ENCODE assay signal across 8 mouse cellular contexts in genomic region chr7:4478796-4479291, GRCm38 (mm10). TPM values are rescaled to one million over a fixed set of nuclear protein-coding genes. Genes with fewer than 3 reads are reported as not detected.
DNase-seq lines count a peak whose midpoint lies in the region; ATAC-seq and TF ChIP-seq lines count a peak whose summit lies in the region.

No protein-coding gene starts in this region.

- no peak for TF ChIP-seq EP300 in lung, postnatal 0 days (IDR thresholded peaks at IDR 0.05)

- H3K36me3 ChIP-seq in lung, postnatal 0 days (ENCODE audit: insufficient read depth, low read length) = peaks cover 19% of the 10 kb centered on the region
- H3K36me3 ChIP-seq in forebrain, embryonic 13.5 days (ENCODE audit: poor library complexity, severe bottlenecking) = peaks cover 28% of the 10 kb centered on the region
- peaks cover 11% of the 10 kb centered on the region for H3K36me3 ChIP-seq in limb, embryonic 11.5 days (ENCODE audit: control insufficient read depth, insufficient read depth, low read length)

- peak overlapping the region; percentile 57 for H3K27ac ChIP-seq in lung, postnatal 0 days (ENCODE audit: low read length)
- H3K27ac ChIP-seq in forebrain, embryonic 13.5 days = peak overlapping the region; percentile 59; the same call in 1 of the 2 replicates
- peak overlapping the region; percentile 68 for H3K27ac ChIP-seq in limb, embryonic 11.5 days (replicated peaks; ENCODE audit: low read depth, low read length)
- H3K27ac ChIP-seq in olfactory bulb, adult 2 months (ENCODE audit: insufficient read depth, low read depth, low read length) = no peak overlapping the region

- DNase-seq in lung, postnatal 0 days (ENCODE audit: low spot score) = peak; percentile 11
- no peak for DNase-seq in lung, postnatal 10 days
- peak; percentile 32 for DNase-seq in limb, embryonic 11.5 days (ENCODE audit: low spot score)
- DNase-seq in layer of hippocampus, postnatal 10 days (ENCODE audit: low spot score in 2 of 2) = no peak
- DNase-seq in urinary bladder, postnatal 25 days (ENCODE audit: low spot score) = no peak

- no peaks in the 10 kb centered on the region for H3K27me3 ChIP-seq in lung, postnatal 0 days (replicated peaks; ENCODE audit: insufficient read depth, low read length)
- H3K27me3 ChIP-seq in forebrain, embryonic 13.5 days = peaks cover 37% of the 10 kb centered on the region
- H3K27me3 ChIP-seq in limb, embryonic 11.5 days (ENCODE audit: control insufficient read depth, insufficient read depth, low read length) = peaks cover 4% of the 10 kb centered on the region; the same call in 1 of the 2 replicates

- H3K4me1 ChIP-seq in lung, postnatal 0 days (ENCODE audit: insufficient read depth, low read depth, low read length) = peaks cover 6% of the 10 kb centered on the region; the same call in 1 of the 2 replicates
- H3K4me1 ChIP-seq in forebrain, embryonic 13.5 days = peaks cover 21% of the 10 kb centered on the region
- peaks cover 6% of the 10 kb centered on the region; the same call in 1 of the 2 replicates for H3K4me1 ChIP-seq in limb, embryonic 11.5 days (ENCODE audit: control insufficient read depth, insufficient read depth, low read length)
- peaks cover 19% of the 10 kb centered on the region for H3K4me1 ChIP-seq in olfactory bulb, adult 2 months (ENCODE audit: control insufficient read depth, insufficient read depth, low read length)

- H3K4me2 ChIP-seq in lung, postnatal 0 days (replicated peaks; ENCODE audit: low read depth, low read length) = peak overlapping the region; percentile 69
- peak overlapping the region; percentile 84 for H3K4me2 ChIP-seq in forebrain, embryonic 13.5 days
- H3K4me2 ChIP-seq in limb, embryonic 11.5 days (ENCODE audit: low read depth, severe bottlenecking) = peak overlapping the region; percentile 74

- H3K4me3 ChIP-seq in lung, postnatal 0 days (ENCODE audit: low read depth, low read length) = peak overlapping the region; percentile 38
- peak overlapping the region; percentile 48 for H3K4me3 ChIP-seq in forebrain, embryonic 13.5 days
- H3K4me3 ChIP-seq in limb, embryonic 11.5 days (ENCODE audit: low read depth, low read length) = peak overlapping the region; percentile 47
- H3K4me3 ChIP-seq in olfactory bulb, adult 2 months (ENCODE audit: insufficient read depth, low read depth, low read length) = peak overlapping the region; percentile 33

- no peak for TF ChIP-seq POLR2A in olfactory bulb, adult 2 months (IDR thresholded peaks at IDR 0.05; ENCODE audit: insufficient read depth, low read depth, low read length)

- H3K9me3 ChIP-seq in lung, postnatal 0 days (ENCODE audit: low read length) = no peaks in the 10 kb centered on the region
- H3K9me3 ChIP-seq in forebrain, embryonic 13.5 days (replicated peaks) = no peaks in the 10 kb centered on the region
- H3K9me3 ChIP-seq in limb, embryonic 11.5 days (ENCODE audit: control insufficient read depth, low read length) = no peaks in the 10 kb centered on the region

- ATAC-seq in lung, postnatal 0 days = peak; percentile 3; the same call in 1 of the 2 replicates
- peak; percentile 11 for ATAC-seq in forebrain, embryonic 13.5 days
- no peak for ATAC-seq in limb, embryonic 11.5 days (ENCODE audit: insufficient number of reproducible peaks, low FRiP score, low TSS enrichment, low read depth)
- no peak for ATAC-seq in activated CD4-positive, CD25-positive, alpha-beta regulatory T cell, adult 4 months

- 12% methylated on average over 16 of the region's 16 CpGs for WGBS in lung, postnatal 0 days
- WGBS in forebrain, embryonic 13.5 days = 5% methylated on average over 16 of the region's 16 CpGs
- WGBS in limb, embryonic 11.5 days = 1% methylated on average over 16 of the region's 16 CpGs
- WGBS in olfactory bulb, adult 2 months = 13% methylated on average over 16 of the region's 16 CpGs

- 0 out of 2 replicates have a peak overlapping the region, but pooled peaks have one; percentile 12 for H3K9ac ChIP-seq in lung, postnatal 0 days (replicated peaks; ENCODE audit: low read depth)
- H3K9ac ChIP-seq in forebrain, embryonic 13.5 days = peak overlapping the region; percentile 67
- peak overlapping the region; percentile 72 for H3K9ac ChIP-seq in limb, embryonic 11.5 days (ENCODE audit: low read length)

- no peak for TF ChIP-seq CTCF in lung, postnatal 0 days (IDR thresholded peaks at IDR 0.05)
- no peak for TF ChIP-seq CTCF in olfactory bulb, adult 2 months (IDR thresholded peaks at IDR 0.05; ENCODE audit: insufficient read depth, low read depth, low read length)

RNA-seq across cellular contexts. Expression of gene Eps8l1, which starts 18.4 kb away (rescaled TPM):
- polyA plus RNA-seq in lung, postnatal 0 days (2015; fragmentation: Nextera tagmentation; extraction: Ambion mirVana) = 15.0 and 22.5 TPM in 2 replicates
- 4.0 and 5.7 TPM in 2 replicates for polyA plus RNA-seq in forebrain, embryonic 13.5 days (2015; fragmentation: Nextera tagmentation; extraction: Ambion mirVana)
- polyA plus RNA-seq in limb, embryonic 11.5 days (2014; fragmentation: Nextera tagmentation; extraction: Ambion mirVana) = 3.4 and 6.7 TPM in 2 replicates
- not detected in 2 replicates for polyA plus RNA-seq in olfactory bulb, adult 2 months (2012; ENCODE audit: insufficient read depth, insufficient read length, low replicate concordance, missing spikeins)
- total RNA-seq in layer of hippocampus, postnatal 10 days (2021) = 1 to 10 TPM; 3.2 to 4.9 TPM
- 10 to 100 TPM in 1 of 2 experiments, 1 to 10 TPM in 1; 4.8 to 14.3 TPM for polyA plus RNA-seq in activated CD4-positive, CD25-positive, alpha-beta regulatory T cell, adult 4 months (2017; shearing (Covaris generic))

RNA-seq across cellular contexts. Expression of gene Ppp1r12c, which starts 22.6 kb away (rescaled TPM):
- 52.6 and 55.4 TPM in 2 replicates for polyA plus RNA-seq in lung, postnatal 0 days (2015; fragmentation: Nextera tagmentation; extraction: Ambion mirVana)
- polyA plus RNA-seq in forebrain, embryonic 13.5 days (2015; fragmentation: Nextera tagmentation; extraction: Ambion mirVana) = 33.8 and 36.8 TPM in 2 replicates
- 40.9 and 46.0 TPM in 2 replicates for polyA plus RNA-seq in limb, embryonic 11.5 days (2014; fragmentation: Nextera tagmentation; extraction: Ambion mirVana)
- not detected in 2 replicates for polyA plus RNA-seq in olfactory bulb, adult 2 months (2012; ENCODE audit: insufficient read depth, insufficient read length, low replicate concordance, missing spikeins)
- total RNA-seq in layer of hippocampus, postnatal 10 days (2021) = 100 to 1,000 TPM; 114 to 125 TPM
- 10 to 100 TPM; 21.6 to 26.6 TPM for polyA plus RNA-seq in activated CD4-positive, CD25-positive, alpha-beta regulatory T cell, adult 4 months (2017; shearing (Covaris generic))

RNA-seq across cellular contexts. Expression of gene Rdh13, which starts 33.4 kb away (rescaled TPM):
- 14.1 and 17.4 TPM in 2 replicates for polyA plus RNA-seq in lung, postnatal 0 days (2015; fragmentation: Nextera tagmentation; extraction: Ambion mirVana)
- 30.5 and 33.6 TPM in 2 replicates for polyA plus RNA-seq in forebrain, embryonic 13.5 days (2015; fragmentation: Nextera tagmentation; extraction: Ambion mirVana)
- 29.8 and 30.0 TPM in 2 replicates for polyA plus RNA-seq in limb, embryonic 11.5 days (2014; fragmentation: Nextera tagmentation; extraction: Ambion mirVana)
- polyA plus RNA-seq in olfactory bulb, adult 2 months (2012; ENCODE audit: insufficient read depth, insufficient read length, low replicate concordance, missing spikeins) = not detected in 2 replicates
- total RNA-seq in layer of hippocampus, postnatal 10 days (2021) = 10 to 100 TPM; 33.6 to 40.1 TPM
- polyA plus RNA-seq in activated CD4-positive, CD25-positive, alpha-beta regulatory T cell, adult 4 months (2017; shearing (Covaris generic)) = 10 to 100 TPM; 13.6 to 16.8 TPM

RNA-seq across cellular contexts. Expression of gene Tnnt1, which starts 37.3 kb away (rescaled TPM):
- 14.0 and 17.8 TPM in 2 replicates for polyA plus RNA-seq in lung, postnatal 0 days (2015; fragmentation: Nextera tagmentation; extraction: Ambion mirVana)
- 3.9 and 5.7 TPM in 2 replicates for polyA plus RNA-seq in forebrain, embryonic 13.5 days (2015; fragmentation: Nextera tagmentation; extraction: Ambion mirVana)
- 59.4 and 64.7 TPM in 2 replicates for polyA plus RNA-seq in limb, embryonic 11.5 days (2014; fragmentation: Nextera tagmentation; extraction: Ambion mirVana)
- not detected in 2 replicates for polyA plus RNA-seq in olfactory bulb, adult 2 months (2012; ENCODE audit: insufficient read depth, insufficient read length, low replicate concordance, missing spikeins)
- total RNA-seq in layer of hippocampus, postnatal 10 days (2021) = 1 to 10 TPM; 2.0 to 2.9 TPM
- 10 to 100 TPM in 1 of 2 experiments, 1 to 10 TPM in 1; 4.9 to 10.4 TPM for polyA plus RNA-seq in activated CD4-positive, CD25-positive, alpha-beta regulatory T cell, adult 4 months (2017; shearing (Covaris generic))

RNA-seq across cellular contexts. Expression of gene Tnni3, which starts 45.2 kb away (rescaled TPM):
- polyA plus RNA-seq in lung, postnatal 0 days (2015; fragmentation: Nextera tagmentation; extraction: Ambion mirVana) = 81.3 and 95.6 TPM in 2 replicates
- polyA plus RNA-seq in forebrain, embryonic 13.5 days (2015; fragmentation: Nextera tagmentation; extraction: Ambion mirVana) = 0.89 and 4.9 TPM in 2 replicates
- polyA plus RNA-seq in limb, embryonic 11.5 days (2014; fragmentation: Nextera tagmentation; extraction: Ambion mirVana) = 3.2 and 5.3 TPM in 2 replicates
- polyA plus RNA-seq in olfactory bulb, adult 2 months (2012; ENCODE audit: insufficient read depth, insufficient read length, low replicate concordance, missing spikeins) = not detected in 2 replicates
- 1 to 10 TPM in 1 of 2 experiments, under 1 TPM in 1; 0.94 to 2.0 TPM for total RNA-seq in layer of hippocampus, postnatal 10 days (2021)
- polyA plus RNA-seq in activated CD4-positive, CD25-positive, alpha-beta regulatory T cell, adult 4 months (2017; shearing (Covaris generic)) = 1 to 10 TPM; 1.7 to 3.6 TPM

Comparison
In these comparisons a context has a peak if more than half of its experiments do, and no peak if none do; other contexts are left out.
1. DNase-seq: peak in lung, postnatal 0 days (single experiment) and limb, embryonic 11.5 days (single experiment); none in lung, postnatal 10 days (single experiment), layer of hippocampus, postnatal 10 days (0 of 2) and urinary bladder, postnatal 25 days (single experiment).
2. ATAC-seq: peak in lung, postnatal 0 days (single experiment) and forebrain, embryonic 13.5 days (single experiment); none in limb, embryonic 11.5 days (single experiment) and activated CD4-positive, CD25-positive, alpha-beta regulatory T cell, adult 4 months (single experiment).
3. H3K9ac ChIP-seq: peak in every context shown above with its lines; median percentile 72 in limb, embryonic 11.5 days; 67 in forebrain, embryonic 13.5 days; 12 in lung, postnatal 0 days.
4. RNA of gene Rdh13, which starts 33.4 kb away (polyA plus RNA-seq): 30.5 to 33.6 TPM in forebrain, embryonic 13.5 days, 29.8 to 30.0 TPM in limb, embryonic 11.5 days, 14.1 to 17.4 TPM in lung, postnatal 0 days and 13.6 to 16.8 TPM in activated CD4-positive, CD25-positive, alpha-beta regulatory T cell, adult 4 months; not detected in olfactory bulb, adult 2 months; every median in the first group is over 10 times any median in the second.
5. Peak in every context shown above with its lines, with median percentiles within 50 percentile points of each other: H3K4me2 ChIP-seq and H3K4me3 ChIP-seq.